Mouse (Mus musculus): Measurements from ENCODE around the gene Ccr9. TPM values are rescaled to one million over a fixed set of nuclear protein-coding genes. Genes with fewer than 3 reads are reported as not detected.

Gene Ccr9
- total and polyA plus RNA-seq, 3 experiments, result not detected

DNA sequence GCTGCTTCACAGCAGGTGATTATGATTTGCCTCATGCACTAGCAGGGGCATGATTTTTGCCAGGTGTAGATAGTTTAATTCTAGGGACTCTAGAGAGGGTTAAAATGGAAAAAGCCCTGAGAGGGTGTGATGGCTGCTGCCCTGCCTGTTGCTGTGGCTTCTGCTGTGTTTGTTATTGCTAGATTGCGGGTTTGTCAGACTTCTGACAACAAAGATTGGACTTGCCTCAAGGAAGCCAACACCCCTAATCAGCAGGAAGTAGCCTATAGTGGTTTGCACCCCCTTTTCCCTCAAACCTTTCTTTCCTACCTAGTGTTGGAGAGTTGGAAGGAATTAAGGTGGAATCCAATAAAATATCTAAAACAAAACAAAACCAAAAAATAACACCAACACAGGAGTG lies 10.0 kb downstream of the Ccr9 start (continued):
- TF ChIP-seq USF1 (IDR thresholded peaks at IDR 0.05; ENCODE audit: low read depth, low read length), result no peak
- TF ChIP-seq TAL1 (IDR thresholded peaks at IDR 0.05; ENCODE audit: low read length), result peak; percentile 64
- no peak for TF ChIP-seq SMC3 (IDR thresholded peaks at IDR 0.05; ENCODE audit: low read depth, low read length)
- no peak for TF ChIP-seq E2F4 (IDR thresholded peaks at IDR 0.05; ENCODE audit: borderline replicate concordance, low read depth, low read length)
- TF ChIP-seq MYC (IDR thresholded peaks at IDR 0.05; ENCODE audit: low read depth, low read length), result no peak

DNA sequence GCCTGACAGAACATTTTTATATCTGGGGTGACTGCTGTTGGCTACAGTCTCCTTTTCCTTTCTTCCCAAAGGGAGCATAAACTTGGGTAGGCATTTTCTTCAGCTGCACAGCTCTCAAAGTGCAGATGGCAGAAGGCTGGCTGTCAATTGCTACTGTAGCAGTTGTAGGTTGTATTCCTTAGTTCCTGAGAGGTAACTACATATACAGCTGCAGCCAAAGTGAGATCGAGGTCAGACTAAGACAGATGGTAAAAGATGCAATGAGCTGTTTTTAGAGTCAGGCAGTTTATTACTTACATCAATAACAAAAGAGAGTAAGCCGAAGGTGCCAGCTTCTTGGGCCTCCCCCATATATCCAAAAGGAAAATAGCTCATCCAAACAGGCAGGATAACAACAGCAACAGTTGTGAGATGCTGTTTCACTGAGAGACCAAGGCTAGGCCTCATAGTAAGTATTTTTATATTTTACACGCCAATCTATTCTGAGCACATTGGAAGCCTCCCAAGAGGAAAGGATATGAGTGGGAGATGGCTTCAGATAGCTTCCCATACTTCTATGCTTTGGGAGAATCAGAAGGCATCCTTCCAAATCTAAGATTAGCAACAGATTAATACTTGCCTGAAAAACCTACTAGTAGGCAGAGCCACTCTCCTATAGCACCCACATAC lies 17.5 kb downstream of the Ccr9 start:
- Histone ChIP-seq H3K27ac (ENCODE audit: control insufficient read depth, low read depth, low read length) (no peak overlapping the region), H3K36me3 (ENCODE audit: control insufficient read depth in 1 of 2, insufficient read depth in 2 of 2, low read length in 2 of 2) (peaks cover 0 to 3% of the 10 kb centered on the region in 2 experiments; a peak in 3 of 4 replicates), H3K9me3 (replicated peaks; ENCODE audit: insufficient read depth, low read length) (no peaks in the 10 kb centered on the region), H3K79me2 (ENCODE audit: control insufficient read depth, insufficient read depth, low read length, poor library complexity) (no peaks in the 10 kb centered on the region), H3K27me3 (ENCODE audit: control insufficient read depth in 1 of 2, insufficient read depth in 2 of 2, low read length in 2 of 2) (no peaks in the 10 kb centered on the region), H3K4me1 (ENCODE audit: control insufficient read depth in 1 of 2, insufficient read depth in 2 of 2, low read length in 2 of 2) (peaks cover 3 to 4% of the 10 kb centered on the region in 2 experiments; a peak in 2 of 4 replicates), H3K9ac (ENCODE audit: control insufficient read depth, low read depth, low read length, poor library complexity, severe bottlenecking) (no peak overlapping the region), H3K4me3 (ENCODE audit: control insufficient read depth in 1 of 2, insufficient read depth in 1 of 2, low read depth in 2 of 2, low read length in 2 of 2) (no peak overlapping the region)
- no peak for TF ChIP-seq TAL1 (IDR thresholded peaks at IDR 0.05; ENCODE audit: low read length)
- no peak for TF ChIP-seq NELFE (IDR thresholded peaks at IDR 0.05; ENCODE audit: low read depth, low read length)
- TF ChIP-seq MAZ (IDR thresholded peaks at IDR 0.05; ENCODE audit: low read depth, low read length), result no peak
- TF ChIP-seq SMC3 (IDR thresholded peaks at IDR 0.05; ENCODE audit: low read depth, low read length), result no peak
- TF ChIP-seq POLR2A (IDR thresholded peaks at IDR 0.05; ENCODE audit: control insufficient read depth in 1 of 2, insufficient read depth in 1 of 2, low read depth in 1 of 2, low read length in 2 of 2, poor library complexity in 1 of 2), result no peak
- TF ChIP-seq CHD1 (IDR thresholded peaks at IDR 0.05; ENCODE audit: low read depth, low read length), result no peak
- TF ChIP-seq USF1 (IDR thresholded peaks at IDR 0.05; ENCODE audit: low read depth, low read length), result no peak
- no peak for TF ChIP-seq RCOR1 (IDR thresholded peaks at IDR 0.05; ENCODE audit: low read depth, low read length)
- no peak for TF ChIP-seq E2F4 (IDR thresholded peaks at IDR 0.05; ENCODE audit: borderline replicate concordance, low read depth, low read length)
- TF ChIP-seq EP300 (IDR thresholded peaks at IDR 0.05; ENCODE audit: low read depth in 1 of 2, low read length in 2 of 2), result no peak
- no peak for TF ChIP-seq POLR2AphosphoS5 (IDR thresholded peaks at IDR 0.05; ENCODE audit: borderline replicate concordance, low read depth, low read length)
- no peak for TF ChIP-seq ZMIZ1 (IDR thresholded peaks at IDR 0.05; ENCODE audit: low read depth, low read length)
- no peak for DNase-seq (ENCODE audit: low read depth, low spot score)

DNA sequence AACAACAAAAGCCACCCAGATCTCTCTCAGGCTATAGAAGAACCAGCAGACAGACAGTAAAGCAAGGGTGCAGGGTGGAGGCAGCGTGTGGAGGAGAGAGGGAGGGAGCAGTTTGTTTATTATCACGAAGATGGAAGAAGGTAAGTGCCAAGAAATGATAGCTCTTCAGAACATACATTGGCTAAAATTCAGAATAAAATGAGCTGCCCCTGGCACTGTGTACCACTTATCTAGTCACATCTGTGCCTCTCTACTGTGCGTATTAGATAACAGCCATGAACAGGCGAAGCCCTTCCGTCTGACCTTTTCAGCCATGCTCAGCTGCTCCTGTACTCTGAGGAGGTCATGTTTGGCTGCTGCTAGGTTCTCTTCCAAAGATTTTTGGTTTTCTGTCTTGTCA lies 23.6 kb downstream of the Ccr9 start:
- Histone ChIP-seq H3K36me3 (ENCODE audit: control insufficient read depth in 1 of 2, insufficient read depth in 2 of 2, low read length in 2 of 2) (peaks cover 0 to 15% of the 10 kb centered on the region in 2 experiments; a peak in 3 of 4 replicates), H3K4me3 (ENCODE audit: control insufficient read depth in 1 of 2, insufficient read depth in 1 of 2, low read depth in 2 of 2, low read length in 2 of 2) (no peak overlapping the region), H3K27me3 (ENCODE audit: control insufficient read depth in 1 of 2, insufficient read depth in 2 of 2, low read length in 2 of 2) (no peaks in the 10 kb centered on the region), H3K9ac (ENCODE audit: control insufficient read depth, low read depth, low read length, poor library complexity, severe bottlenecking) (no peak overlapping the region), H3K79me2 (ENCODE audit: control insufficient read depth, insufficient read depth, low read length, poor library complexity) (no peaks in the 10 kb centered on the region), H3K9me3 (replicated peaks; ENCODE audit: insufficient read depth, low read length) (no peaks in the 10 kb centered on the region), H3K27ac (ENCODE audit: control insufficient read depth, low read depth, low read length) (peak overlapping the region; percentile 63), H3K4me1 (ENCODE audit: control insufficient read depth in 1 of 2, insufficient read depth in 2 of 2, low read length in 2 of 2) (peaks cover 10 to 17% of the 10 kb centered on the region in 2 experiments)
- DNase-seq (ENCODE audit: low read depth, low spot score), result peak; percentile 77
- TF ChIP-seq GATA1 (IDR thresholded peaks at IDR 0.05; ENCODE audit: low read depth, low read length) (peak; percentile 95), CHD1 (IDR thresholded peaks at IDR 0.05; ENCODE audit: low read depth, low read length) (no peak), MAFK (IDR thresholded peaks at IDR 0.05; ENCODE audit: borderline replicate concordance, low read depth, low read length) (no peak), ZKSCAN1 (IDR thresholded peaks at IDR 0.05; ENCODE audit: low read depth, low read length) (no peak), ETS1 (IDR thresholded peaks at IDR 0.05; ENCODE audit: low read depth, low read length) (peak; percentile 93), POLR2A (IDR thresholded peaks at IDR 0.05; ENCODE audit: control insufficient read depth in 1 of 2, insufficient read depth in 1 of 2, low read depth in 1 of 2, low read length in 2 of 2, poor library complexity in 1 of 2) (no peak), MAX (IDR thresholded peaks at IDR 0.05; ENCODE audit: low read length) (no peak), RCOR1 (IDR thresholded peaks at IDR 0.05; ENCODE audit: low read depth, low read length) (peak; percentile 51; the same call in 1 of the 2 replicates), SIN3A (IDR thresholded peaks at IDR 0.05; ENCODE audit: low read length) (peak; percentile 54), JUND (IDR thresholded peaks at IDR 0.05; ENCODE audit: low read depth, low read length) (no peak), TBP (IDR thresholded peaks at IDR 0.05; ENCODE audit: low read depth, low read length) (no peak), TAL1 (IDR thresholded peaks at IDR 0.05; ENCODE audit: low read length) (peak; percentile 79), POLR2AphosphoS2 (IDR thresholded peaks at IDR 0.05; ENCODE audit: low read length) (no peak), USF1 (IDR thresholded peaks at IDR 0.05; ENCODE audit: low read depth, low read length) (no peak), MXI1 (IDR thresholded peaks at IDR 0.05; ENCODE audit: low read depth, low read length) (peak; percentile 49; the same call in 1 of the 2 replicates), CHD2 (IDR thresholded peaks at IDR 0.05; ENCODE audit: low read length) (no peak), RAD21 (IDR thresholded peaks at IDR 0.05; ENCODE audit: low read depth, low read length) (no peak), BHLHE40 (IDR thresholded peaks at IDR 0.05; ENCODE audit: borderline replicate concordance, low read depth, low read length) (0 out of 2 replicates have a peak, but pooled peaks have one; percentile 43), EP300 (IDR thresholded peaks at IDR 0.05; ENCODE audit: low read depth in 1 of 2, low read length in 2 of 2) (peak; percentile 89 to 95), CTCF (IDR thresholded peaks at IDR 0.05 in 2 of 3, conservative IDR thresholded peaks at IDR 0.05 in 1 of 3; ENCODE audit: control insufficient read depth in 1 of 3, insufficient read depth in 1 of 3, low read depth in 2 of 3, low read length in 3 of 3, poor library complexity in 1 of 3, severe bottlenecking in 1 of 3) (no peak), ZNF384 (IDR thresholded peaks at IDR 0.05; ENCODE audit: low read depth, low read length) (no peak)
